In the genomic region with DNA sequence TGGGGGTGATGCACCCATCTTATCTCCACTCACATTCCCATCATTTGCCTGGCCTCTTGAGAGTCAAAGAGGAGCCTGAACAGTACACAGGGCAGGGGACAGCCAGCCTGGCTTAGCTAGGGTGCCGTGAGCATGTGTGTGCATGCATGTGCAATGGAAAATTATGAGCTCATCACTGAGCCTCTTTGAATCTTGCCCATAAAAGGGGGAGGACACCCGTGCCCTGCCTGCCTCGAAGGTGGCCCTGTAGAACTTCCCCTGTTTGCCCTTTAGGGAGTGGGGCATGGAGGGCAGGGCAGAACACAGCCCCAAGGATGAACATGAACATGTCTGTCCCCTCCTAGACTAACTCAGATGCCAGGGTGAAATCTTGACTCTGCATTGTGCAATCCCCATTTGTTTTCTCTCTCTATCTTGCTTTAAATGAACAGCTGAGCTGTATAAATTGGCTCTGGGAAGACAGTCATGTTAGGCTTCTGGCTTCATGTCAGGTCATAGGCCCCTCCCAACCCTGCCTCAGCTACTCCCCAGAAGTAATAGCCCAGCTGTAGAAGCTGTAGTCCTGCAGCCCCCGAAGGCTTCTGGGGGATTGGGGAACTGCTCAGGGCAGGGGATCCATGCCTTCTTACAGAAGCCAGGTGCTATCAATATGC, we compare ENCODE assay signal across 11 mouse cellular contexts. TPM values are rescaled to one million over a fixed set of nuclear protein-coding genes. Genes with fewer than 3 reads are reported as not detected.
DNase-seq lines count a peak whose midpoint lies in the region; ATAC-seq lines count a peak whose summit lies in the region.
"Had no signal": no experiment of that assay in that cellular context is flagged by ENCODE, and none has a peak within 500 bp of the region (broad histone marks: within the 10 kb centered on the region; RNA-seq: fewer than 3 reads in every experiment).

No protein-coding gene starts in this region.

- no peak overlapping the region for H3K4me3 ChIP-seq in lung, embryonic 15.5 days
- no peak overlapping the region for H3K4me3 ChIP-seq in hindbrain, embryonic 12.5 days
- H3K4me3 ChIP-seq: heart, embryonic 13.5 days; layer of hippocampus, adult 2 months had no signal

- peak; percentile 15 for DNase-seq in kidney, postnatal 10 days
- no peak for DNase-seq in kidney, postnatal 25 days
- peak; percentile 9 for DNase-seq in gonadal fat pad, adult 2 months (ENCODE audit: low read depth)
- DNase-seq in splenic B cell, adult 2 months (ENCODE audit: low read depth, low spot score), result peak; percentile 62
- no peak for DNase-seq in neural tube, embryonic 10.5 days (ENCODE audit: extremely low spot score, low spot score)

- WGBS in lung, embryonic 15.5 days, result 67% methylated on average over 4 of the region's 4 CpGs
- 88% methylated on average over 4 of the region's 4 CpGs for WGBS in hindbrain, embryonic 12.5 days

- no peak overlapping the region for H3K4me2 ChIP-seq in lung, embryonic 15.5 days
- no peak overlapping the region for H3K4me2 ChIP-seq in hindbrain, embryonic 12.5 days (replicated peaks)
- H3K4me2 ChIP-seq: heart, embryonic 13.5 days had no signal

- H3K9ac ChIP-seq in lung, embryonic 15.5 days, result no peak overlapping the region
- no peak overlapping the region for H3K9ac ChIP-seq in hindbrain, embryonic 12.5 days
- H3K9ac ChIP-seq: heart, embryonic 13.5 days had no signal

- no peaks in the 10 kb centered on the region for H3K9me3 ChIP-seq in lung, embryonic 15.5 days
- H3K9me3 ChIP-seq in hindbrain, embryonic 12.5 days (replicated peaks), result no peaks in the 10 kb centered on the region
- H3K9me3 ChIP-seq: heart, embryonic 13.5 days had no signal

- no peaks in the 10 kb centered on the region for H3K27me3 ChIP-seq in lung, embryonic 15.5 days
- H3K27me3 ChIP-seq in splenic B cell, adult 2 months (ENCODE audit: control insufficient read depth, insufficient read depth, low read length, poor library complexity, severe bottlenecking), result no peaks in the 10 kb centered on the region
- no peaks in the 10 kb centered on the region for H3K27me3 ChIP-seq in hindbrain, embryonic 12.5 days
- H3K27me3 ChIP-seq: heart, embryonic 13.5 days had no signal

- no peaks in the 10 kb centered on the region for H3K36me3 ChIP-seq in lung, embryonic 15.5 days
- H3K36me3 ChIP-seq in splenic B cell, adult 2 months (ENCODE audit: control insufficient read depth, insufficient read depth, low read length, poor library complexity, severe bottlenecking), result no peaks in the 10 kb centered on the region
- no peaks in the 10 kb centered on the region for H3K36me3 ChIP-seq in hindbrain, embryonic 12.5 days
- H3K36me3 ChIP-seq: heart, embryonic 13.5 days had no signal

- no peaks in the 10 kb centered on the region for H3K4me1 ChIP-seq in lung, embryonic 15.5 days
- H3K4me1 ChIP-seq in hindbrain, embryonic 12.5 days, result peaks cover 7% of the 10 kb centered on the region; the same call in 1 of the 2 replicates

- no peak overlapping the region for H3K27ac ChIP-seq in lung, embryonic 15.5 days
- H3K27ac ChIP-seq in hindbrain, embryonic 12.5 days, result no peak overlapping the region
- H3K27ac ChIP-seq: heart, embryonic 13.5 days; layer of hippocampus, adult 2 months had no signal

- ATAC-seq in lung, embryonic 15.5 days (ENCODE audit: borderline replicate concordance, extremely low read depth, low FRiP score, low TSS enrichment), result peak; percentile 50; the same call in 1 of the 2 replicates
- no peak for ATAC-seq in megakaryocyte-erythroid progenitor cell, adult 5-6 weeks (replicated peaks; ENCODE audit: low FRiP score, low TSS enrichment, poor library complexity, severe bottlenecking)
- no peak for ATAC-seq in hindbrain, embryonic 12.5 days (ENCODE audit: low FRiP score)
- ATAC-seq: intestine, embryonic 16.5 days had no signal

RNA-seq across cellular contexts. Expression of gene Il1r2, which starts 14.6 kb away (rescaled TPM):
- 0.19 TPM in 1 of 2 replicates, not detected in the other for polyA plus RNA-seq in gonadal fat pad, adult 2 months (2012; rRNA removed)
- polyA plus RNA-seq in lung, embryonic 15.5 days (2015; fragmentation: Nextera tagmentation; extraction: Ambion mirVana), result 1.2 and 1.3 TPM in 2 replicates
- 3.6 TPM in 1 of 2 replicates, not detected in the other for total RNA-seq in megakaryocyte-erythroid progenitor cell, adult 5-6 weeks (2014; fragmentation: Nextera tagmentation)
- total RNA-seq in megakaryocyte-erythroid progenitor cell, adult 5-6 weeks (2017), result 1.4 TPM in 1 of 2 replicates, not detected in the other
- 0.23 and 0.52 TPM in 2 replicates for polyA plus RNA-seq in hindbrain, embryonic 12.5 days (2016; fragmentation: Nextera tagmentation; extraction: Ambion mirVana)
- total RNA-seq: layer of hippocampus, adult 2 months had no signal

Comparison
In these comparisons a context has a peak if more than half of its experiments do, and no peak if none do; other contexts are left out.
1. DNase-seq: peak in kidney, postnatal 10 days (single experiment), gonadal fat pad, adult 2 months (single experiment) and splenic B cell, adult 2 months (single experiment); none in kidney, postnatal 25 days (0 of 2) and neural tube, embryonic 10.5 days (single experiment).